Mouse (Mus musculus) kidney, adult 9 months (tissue): Measurements from ENCODE around the gene Cyld.

ENCODE experiments used
- DNase-seq: peaks from one replicate; pipeline ENCODE4 v3.0.0; 2022

Cyld gene

GRCm38 (mm10) chr8:88696721-88697641 is at the start of gene Cyld:
TSS of gene Cyld (plus strand) at chr8:88697028.
- DNase-seq: peak; percentile 100

GRCm38 (mm10) chr8:88648322-88648721 is 48.5 kb upstream of the Cyld start:
- no peak for DNase-seq

- DNase-seq: no peak
These were observed 46.7 kb upstream of the Cyld start for GRCm38 (mm10) chr8:88650016-88650708.

- DNase-seq: peak; percentile 46
These were observed 45.7 kb upstream of the Cyld start for GRCm38 (mm10) chr8:88651122-88651521.

GRCm38 (mm10) chr8:88655334-88655733 is 41.5 kb upstream of the Cyld start:
- no peak for DNase-seq

- no peak for DNase-seq
These were observed 37.0 kb upstream of the Cyld start for GRCm38 (mm10) chr8:88659873-88660272.

- no peak for DNase-seq
These were observed 34.4 kb upstream of the Cyld start for GRCm38 (mm10) chr8:88662401-88662821.

GRCm38 (mm10) chr8:88664121-88664520 is 32.7 kb upstream of the Cyld start:
- peak; percentile 93 for DNase-seq

GRCm38 (mm10) chr8:88664947-88665346 is 31.9 kb upstream of the Cyld start:
- peak; percentile 60 for DNase-seq

- DNase-seq: peak; percentile 45
These were observed 30.4 kb upstream of the Cyld start for GRCm38 (mm10) chr8:88666435-88666834.

GRCm38 (mm10) chr8:88668400-88669086 is 28.3 kb upstream of the Cyld start:
- peak; percentile 33 for DNase-seq

GRCm38 (mm10) chr8:88670782-88671181 is 26.0 kb upstream of the Cyld start:
- DNase-seq: no peak

GRCm38 (mm10) chr8:88671575-88671974 is 25.3 kb upstream of the Cyld start:
- no peak for DNase-seq

- no peak for DNase-seq
These were observed 23.0 kb upstream of the Cyld start for GRCm38 (mm10) chr8:88673859-88674258.

GRCm38 (mm10) chr8:88675372-88676165 is 21.3 kb upstream of the Cyld start:
- no peak for DNase-seq

GRCm38 (mm10) chr8:88677071-88677470 is 19.8 kb upstream of the Cyld start:
- no peak for DNase-seq

- DNase-seq: no peak
These were observed 16.3 kb upstream of the Cyld start for GRCm38 (mm10) chr8:88680566-88680965.

GRCm38 (mm10) chr8:88681046-88681445 is 15.8 kb upstream of the Cyld start:
- no peak for DNase-seq

- no peak for DNase-seq
These were observed 13.1 kb upstream of the Cyld start for GRCm38 (mm10) chr8:88683656-88684289.

- DNase-seq: no peak
These were observed 10.5 kb upstream of the Cyld start for GRCm38 (mm10) chr8:88686226-88686905.

- no peak for DNase-seq
These were observed 10.0 kb upstream of the Cyld start for GRCm38 (mm10) chr8:88686906-88687235.

GRCm38 (mm10) chr8:88689151-88689550 is 7.7 kb upstream of the Cyld start:
- peak; percentile 46 for DNase-seq
